Mouse (Mus musculus): Measurements from ENCODE around the gene St6galnac5.

- TF ChIP-seq POLR2A (IDR thresholded peaks at IDR 0.05; ENCODE audit: insufficient read depth, low read length) (no peak), CTCF (IDR thresholded peaks at IDR 0.05; ENCODE audit: low read depth, low read length) (no peak)
These were observed 161.6 kb downstream of the St6galnac5 start for GRCm38 (mm10) chr3:152820406-152820805.

Measured in ES-Bruce4 (cell line).